14 mouse cellular contexts compared by ENCODE assay signal in genomic region chr17:7143885-7144518, GRCm38 (mm10). TPM values are rescaled to one million over a fixed set of nuclear protein-coding genes. Genes with fewer than 3 reads are reported as not detected.
DNase-seq lines count a peak whose midpoint lies in the region; ATAC-seq and TF ChIP-seq lines count a peak whose summit lies in the region.
"Had no signal": no experiment of that assay in that cellular context is flagged by ENCODE, and none has a peak within 500 bp of the region (broad histone marks: within the 10 kb centered on the region; RNA-seq: fewer than 3 reads in every experiment).

No protein-coding gene starts in this region.

- ATAC-seq in kidney, postnatal 0 days (replicated peaks; ENCODE audit: low FRiP score, low read depth): no peak
- no peak for ATAC-seq in kidney, embryonic 16.5 days (ENCODE audit: low FRiP score, low TSS enrichment)

- intact Hi-C loops in heart, postnatal 36 days (cut with DNase I): no loop called here

- TF ChIP-seq CTCF in kidney, postnatal 0 days (IDR thresholded peaks at IDR 0.05; ENCODE audit: low read depth): no peak

- peak; percentile 54 to 57 for DNase-seq in cerebellum, postnatal 10 days
- DNase-seq in cerebellum, adult 8-10 months: no peak
- peak; percentile 11 for DNase-seq in kidney, postnatal 0 days (ENCODE audit: low spot score)
- DNase-seq in MN1 (ENCODE audit: low spot score): peak; percentile 53
- DNase-seq in heart, postnatal 36 days: peak; percentile 21 to 28
- DNase-seq in right cerebral cortex, postnatal 25 days: no peak
- DNase-seq: kidney, adult 11 months; layer of hippocampus, postnatal 36 days; left cerebral cortex, postnatal 4 days; retina, postnatal 1 day had no signal

- no peak overlapping the region for H3K4me3 ChIP-seq in kidney, postnatal 0 days (replicated peaks; ENCODE audit: low read depth, low read length)
- H3K4me3 ChIP-seq in kidney, embryonic 16.5 days (ENCODE audit: low read length): no peak overlapping the region
- H3K4me3 ChIP-seq: embryonic facial prominence, embryonic 13.5 days had no signal

- no peak overlapping the region for H3K4me2 ChIP-seq in kidney, postnatal 0 days (ENCODE audit: low read length)
- H3K4me2 ChIP-seq in kidney, embryonic 16.5 days (replicated peaks; ENCODE audit: low read depth, low read length): no peak overlapping the region
- H3K4me2 ChIP-seq: embryonic facial prominence, embryonic 13.5 days; hindbrain, embryonic 14.5 days; liver, embryonic 11.5 days had no signal

- H3K4me1 ChIP-seq in kidney, postnatal 0 days (replicated peaks; ENCODE audit: insufficient read depth, low read length): no peaks in the 10 kb centered on the region
- H3K4me1 ChIP-seq in kidney, embryonic 16.5 days (ENCODE audit: insufficient read depth, low read length): no peaks in the 10 kb centered on the region
- H3K4me1 ChIP-seq: embryonic facial prominence, embryonic 13.5 days had no signal

- H3K27me3 ChIP-seq in kidney, postnatal 0 days (ENCODE audit: insufficient read depth, low read length): no peaks in the 10 kb centered on the region
- no peaks in the 10 kb centered on the region for H3K27me3 ChIP-seq in kidney, embryonic 16.5 days (ENCODE audit: insufficient read depth, low read length)
- H3K27me3 ChIP-seq: embryonic facial prominence, embryonic 13.5 days had no signal

- no peaks in the 10 kb centered on the region for H3K9me3 ChIP-seq in kidney, postnatal 0 days (replicated peaks; ENCODE audit: low read length)
- H3K9me3 ChIP-seq in kidney, embryonic 16.5 days (ENCODE audit: low read length): no peaks in the 10 kb centered on the region
- H3K9me3 ChIP-seq: embryonic facial prominence, embryonic 13.5 days had no signal

- 68% methylated on average over 7 of the region's 7 CpGs for WGBS in kidney, postnatal 0 days
- 69% methylated on average over 7 of the region's 7 CpGs for WGBS in kidney, embryonic 16.5 days

- H3K36me3 ChIP-seq in kidney, postnatal 0 days (ENCODE audit: insufficient read depth, low read length): no peaks in the 10 kb centered on the region
- no peaks in the 10 kb centered on the region for H3K36me3 ChIP-seq in kidney, embryonic 16.5 days (ENCODE audit: insufficient read depth, low read length)
- H3K36me3 ChIP-seq: embryonic facial prominence, embryonic 13.5 days had no signal

- H3K9ac ChIP-seq in kidney, postnatal 0 days (ENCODE audit: low read depth, low read length): no peak overlapping the region
- H3K9ac ChIP-seq in kidney, embryonic 16.5 days (replicated peaks; ENCODE audit: low read length): no peak overlapping the region
- H3K9ac ChIP-seq: embryonic facial prominence, embryonic 13.5 days; hindbrain, embryonic 14.5 days had no signal

- no peak overlapping the region for H3K27ac ChIP-seq in kidney, postnatal 0 days
- no peak overlapping the region for H3K27ac ChIP-seq in kidney, embryonic 16.5 days (ENCODE audit: low read length)
- H3K27ac ChIP-seq: embryonic facial prominence, embryonic 13.5 days; hindbrain, embryonic 14.5 days had no signal

RNA-seq across cellular contexts. Expression of gene Rps6ka2, which starts 25.9 kb away (rescaled TPM):
- polyA plus RNA-seq in kidney, postnatal 0 days (2015; fragmentation: Nextera tagmentation; extraction: Ambion mirVana): 8.4 and 8.8 TPM in 2 replicates
- polyA plus RNA-seq in kidney, embryonic 16.5 days (2015; fragmentation: Nextera tagmentation; extraction: Ambion mirVana): 18.7 and 22.5 TPM in 2 replicates
- 10 to 100 TPM; 27.1 to 28.5 TPM for total RNA-seq in heart, postnatal 36 days (2021)

Comparison
In these comparisons a context has a peak if more than half of its experiments do, and no peak if none do; other contexts are left out.
1. DNase-seq: peak in cerebellum, postnatal 10 days (2 of 2), kidney, postnatal 0 days (single experiment), MN1 (single experiment) and heart, postnatal 36 days (2 of 2); none in cerebellum, adult 8-10 months (single experiment) and right cerebral cortex, postnatal 25 days (single experiment).